Mouse (Mus musculus) embryonic facial prominence, embryonic 14.5 days (tissue): ENCODE measurements at regions not wholly inside any gene's neighbourhood (a gene's known extent, or its start where the extent isn't known, plus 50 kb on each side); places are given as distances from the start of the nearest gene placed in this dataset. TPM values are rescaled to one million over a fixed set of nuclear protein-coding genes. Genes with fewer than 3 reads are reported as not detected.

Experiments
- ATAC-seq: fragments of 200-750 bp; cut with Nextera tagmentation; 2 replicates; pipeline ENCODE4 v1.8.0; 2017; ENCODE audit warnings: low read depth, moderate number of reproducible peaks, moderate TSS enrichment
- DNase-seq: peaks from one replicate; pipeline ENCODE4 v3.0.0-alpha.2; 2015; ENCODE audit warnings: low spot score
- H3K27ac ChIP-seq: fragments of 300-500 bp; sonication (generic); replicated peaks from 2 replicates; pipeline ENCODE4 v1.5.1; 2014; ENCODE audit warnings: low read depth, mild to moderate bottlenecking, low read length, moderate library complexity
- H3K27me3 ChIP-seq: fragments of 300-500 bp; sonication (generic); replicated peaks from 2 replicates; pipeline ENCODE4 v1.6.1; 2014; ENCODE audit warnings: low read length; ENCODE audit not compliant: control insufficient read depth, insufficient read depth
- H3K36me3 ChIP-seq: fragments of 300-500 bp; sonication (generic); 2 replicates; pipeline ENCODE4 v1.6.1; 2014; ENCODE audit warnings: low read length, mixed read lengths; ENCODE audit not compliant: control insufficient read depth, insufficient read depth
- H3K4me1 ChIP-seq: fragments of 300-500 bp; sonication (generic); 2 replicates; pipeline ENCODE4 v1.6.1; 2014; ENCODE audit warnings: antibody characterized with exemption, low read length; ENCODE audit not compliant: control insufficient read depth, insufficient read depth
- H3K4me2 ChIP-seq: fragments of 300-500 bp; sonication (generic); 2 replicates; pipeline ENCODE4 v1.6.1; 2014; ENCODE audit warnings: low read depth, mild to moderate bottlenecking, low read length, moderate library complexity, mixed read lengths
- H3K4me3 ChIP-seq: fragments of 300-500 bp; sonication (generic); 2 replicates; pipeline ENCODE4 v1.5.1; 2014; ENCODE audit warnings: low read depth, mild to moderate bottlenecking, low read length
- H3K9ac ChIP-seq: fragments of 300-500 bp; sonication (generic); 2 replicates; pipeline ENCODE4 v1.6.1; 2014; ENCODE audit warnings: low read depth, mild to moderate bottlenecking, low read length, moderate library complexity, mixed read lengths
- H3K9me3 ChIP-seq: fragments of 300-500 bp; sonication (generic); 2 replicates; pipeline ENCODE4 v1.6.1; 2016; ENCODE audit warnings: low read length; ENCODE audit not compliant: control insufficient read depth
- WGBS: fragments of 180-500 bp; shearing (Covaris S2); extraction: QIAGEN DNeasy Blood & Tissue Kit; methylation state at CpG from one replicate; pipeline ENCODE4 v1.1.7; 2014; 5-methylcytosine and 5-hydroxymethylcytosine counted together
- microRNA-seq: library from miRNA; unstranded; fragments of <30 nt; microRNA quantifications from one replicate; pipeline ENCODE4, GENCODE M21; 2016; ENCODE audit warnings: borderline number of aligned reads

DNA sequence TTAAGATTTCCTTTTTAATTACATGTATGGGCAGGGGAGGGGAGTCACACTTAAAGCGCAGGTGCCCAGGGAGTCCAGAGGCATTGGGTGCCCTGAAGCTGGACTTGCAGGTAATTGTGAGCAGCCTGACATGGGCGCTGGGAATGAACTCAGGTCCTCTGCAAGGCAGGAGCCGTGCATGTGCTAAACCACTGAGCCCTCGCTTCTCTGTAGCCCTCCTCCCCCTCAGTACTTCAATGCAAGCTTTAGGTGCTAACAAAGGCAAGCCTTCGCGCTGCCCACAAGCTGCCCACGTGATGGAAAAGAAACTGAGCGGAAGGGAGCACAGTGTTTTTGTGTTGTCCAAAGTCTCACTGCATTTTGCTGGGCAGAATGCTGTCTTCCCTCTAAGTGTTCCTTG lies 63.6 kb upstream of the Dapk1 start:
- Histone ChIP-seq H3K36me3 (no peaks in the 10 kb centered on the region), H3K9ac (no peak overlapping the region), H3K27ac (no peak overlapping the region), H3K27me3 (no peaks in the 10 kb centered on the region), H3K4me3 (no peak overlapping the region), H3K9me3 (no peaks in the 10 kb centered on the region), H3K4me2 (no peak overlapping the region), H3K4me1 (no peaks in the 10 kb centered on the region)
- 63% methylated on average over 8 of the region's 8 CpGs for WGBS
- no peak for ATAC-seq
- DNase-seq = no peak

DNA sequence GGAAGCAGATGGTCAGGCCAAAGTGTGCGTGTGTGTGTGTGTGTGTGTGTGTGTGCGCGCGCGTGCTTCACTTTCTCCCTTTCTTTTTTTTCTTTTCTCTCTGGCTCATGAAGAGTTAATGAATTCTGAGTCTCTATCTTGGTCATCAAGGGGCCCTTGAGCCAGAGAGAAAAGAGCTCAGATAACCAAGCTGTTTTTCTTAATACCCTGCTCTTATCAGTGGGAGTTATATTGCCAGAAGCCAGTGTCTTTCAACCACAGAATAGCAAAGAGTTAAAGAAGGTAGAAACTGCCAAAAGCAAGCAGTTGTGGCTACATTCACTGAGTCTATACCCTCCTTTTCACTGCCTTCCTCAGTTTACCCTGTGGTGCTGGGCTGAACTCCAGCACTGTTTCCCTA lies 60.6 kb upstream of the Dapk1 start:
- H3K4me2 ChIP-seq = no peak overlapping the region

DNA sequence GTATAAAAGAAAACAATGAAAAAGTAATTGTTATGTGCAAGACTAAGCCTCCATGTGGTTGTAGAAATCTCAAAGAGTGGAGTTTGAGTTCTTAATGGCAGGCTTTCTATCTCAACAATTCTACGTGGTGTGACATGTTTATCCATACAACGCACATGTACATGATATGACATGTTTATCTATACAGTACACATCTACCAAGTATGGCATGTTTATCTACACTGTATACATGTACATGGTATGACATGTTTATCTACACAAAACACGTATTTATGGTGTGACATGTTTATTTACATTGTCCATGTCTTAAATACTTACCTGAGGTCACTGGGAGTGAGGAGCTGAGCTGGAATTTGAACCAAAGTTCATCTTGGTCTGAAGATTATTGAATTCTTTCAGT lies 57.4 kb upstream of the Dapk1 start:
- ATAC-seq (no peak), DNase-seq (no peak)
- H3K9me3 ChIP-seq = no peaks in the 10 kb centered on the region
- H3K4me3 ChIP-seq = no peak overlapping the region
- no peaks in the 10 kb centered on the region for H3K4me1 ChIP-seq
- H3K27me3 ChIP-seq = no peaks in the 10 kb centered on the region
- H3K27ac ChIP-seq = no peak overlapping the region
- H3K9ac ChIP-seq = no peak overlapping the region
- H3K36me3 ChIP-seq = no peaks in the 10 kb centered on the region
- no peak overlapping the region for H3K4me2 ChIP-seq
- 82% methylated on average over 3 of the region's 3 CpGs for WGBS

More for the DNA sequence above, 60.6 kb upstream of the Dapk1 start:
- ATAC-seq (no peak), DNase-seq (no peak)
- Histone ChIP-seq H3K36me3 (no peaks in the 10 kb centered on the region), H3K27ac (no peak overlapping the region), H3K9me3 (no peaks in the 10 kb centered on the region), H3K27me3 (no peaks in the 10 kb centered on the region), H3K9ac (no peak overlapping the region), H3K4me1 (no peaks in the 10 kb centered on the region), H3K4me3 (no peak overlapping the region)
- WGBS = 94% methylated on average over 5 of the region's 5 CpGs

DNA sequence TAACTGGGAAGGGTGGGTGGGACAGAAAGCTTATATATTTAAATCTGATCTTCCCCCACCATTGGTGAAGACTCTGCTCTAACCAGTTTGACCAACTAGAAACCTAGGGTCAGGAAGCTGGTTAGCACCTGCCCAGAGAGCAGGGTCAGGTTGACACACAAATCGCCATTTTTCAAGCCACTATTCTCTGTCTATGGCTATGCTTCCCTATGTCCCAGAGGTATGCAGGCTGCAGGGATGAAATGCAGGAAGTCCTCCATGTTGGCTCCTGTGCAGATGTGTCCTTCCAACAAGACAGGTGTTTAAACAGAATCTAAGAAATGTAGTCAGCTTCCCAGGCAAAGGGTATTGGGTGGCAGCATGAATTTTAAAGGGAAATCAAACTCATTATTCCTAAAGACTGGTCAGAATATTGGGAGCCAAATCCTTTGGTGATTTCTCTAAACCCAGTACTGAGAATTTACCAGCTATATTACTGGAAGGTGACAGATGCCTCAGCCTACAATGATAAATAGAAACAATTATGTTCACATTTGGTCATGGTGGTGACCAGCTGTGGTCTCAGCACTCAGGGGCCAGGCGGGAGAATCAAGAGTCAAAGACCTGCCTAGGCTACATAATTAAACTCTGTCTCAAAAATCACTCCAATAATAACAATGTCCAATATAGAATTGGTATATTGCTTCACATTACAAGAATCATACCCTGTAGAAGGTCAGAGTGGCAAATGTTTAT lies 55.6 kb upstream of the Dapk1 start:
- Histone ChIP-seq H3K9me3 (no peaks in the 10 kb centered on the region), H3K27ac (no peak overlapping the region), H3K27me3 (no peaks in the 10 kb centered on the region), H3K36me3 (no peaks in the 10 kb centered on the region), H3K4me2 (no peak overlapping the region), H3K9ac (no peak overlapping the region), H3K4me3 (no peak overlapping the region), H3K4me1 (no peaks in the 10 kb centered on the region)
- DNase-seq (no peak), ATAC-seq (no peak)
- WGBS = 77% methylated on average over 2 of the region's 2 CpGs

Small RNA genes in the stretch of these regions (microRNA-seq; reads per million reads assigned to microRNA genes)
- gene Gm24999 (not detected), gene Gm25000 (not detected)
